Mouse (Mus musculus): ENCODE data around the gene Zfp574. TPM values are rescaled to one million over a fixed set of nuclear protein-coding genes. Genes with fewer than 3 reads are reported as not detected.

Gene Zfp574
- polyA plus RNA-seq, 1 experiment from 2014 or later, result 15.4 TPM

DNA sequence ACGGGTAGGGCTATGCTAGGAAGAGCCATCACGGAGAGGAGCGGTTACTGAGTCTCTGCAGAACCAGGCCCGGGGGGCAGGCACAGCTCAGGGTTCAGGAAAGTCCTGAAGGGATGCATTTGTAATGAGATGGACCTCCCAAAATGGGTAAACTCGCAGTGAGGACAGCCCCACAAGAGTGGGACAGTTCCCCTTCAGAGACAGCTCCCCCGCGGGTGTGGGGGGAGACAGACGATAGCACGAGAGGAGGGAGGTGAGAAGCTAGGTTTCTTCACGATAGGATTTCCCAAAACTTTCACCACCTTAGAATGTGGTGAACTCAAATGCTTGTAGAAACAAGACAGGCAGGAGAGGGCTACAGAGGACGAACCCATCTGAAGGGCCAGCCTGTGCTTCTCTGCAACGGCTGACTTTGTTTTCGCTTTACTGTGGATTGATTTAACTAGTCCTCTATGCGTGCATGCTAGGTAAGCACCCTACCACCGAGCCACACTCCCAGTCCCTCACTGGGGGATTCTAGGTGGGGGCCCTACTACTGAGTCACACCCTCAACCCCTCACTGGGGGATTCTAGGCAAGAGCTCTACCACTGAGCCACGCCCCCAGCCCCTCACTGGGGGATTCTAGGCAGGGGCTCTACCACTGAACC is 40.7 kb downstream of the Zfp574 start:
- ATAC-seq (replicated peaks; ENCODE audit: insufficient number of reproducible peaks, insufficient read depth, low FRiP score, low read depth), result no peak
- 78% methylated on average over 16 of the region's 16 CpGs for WGBS
- H3K4me3 ChIP-seq, result no peak overlapping the region
- no peak overlapping the region for H3K27ac ChIP-seq
- no peak overlapping the region for H3K9ac ChIP-seq
- H3K36me3 ChIP-seq, result no peaks in the 10 kb centered on the region
- H3K4me2 ChIP-seq, result no peak overlapping the region
- no peaks in the 10 kb centered on the region for H3K9me3 ChIP-seq (replicated peaks)
- H3K4me1 ChIP-seq (replicated peaks), result no peaks in the 10 kb centered on the region
- peaks cover 14% of the 10 kb centered on the region for H3K27me3 ChIP-seq

DNA sequence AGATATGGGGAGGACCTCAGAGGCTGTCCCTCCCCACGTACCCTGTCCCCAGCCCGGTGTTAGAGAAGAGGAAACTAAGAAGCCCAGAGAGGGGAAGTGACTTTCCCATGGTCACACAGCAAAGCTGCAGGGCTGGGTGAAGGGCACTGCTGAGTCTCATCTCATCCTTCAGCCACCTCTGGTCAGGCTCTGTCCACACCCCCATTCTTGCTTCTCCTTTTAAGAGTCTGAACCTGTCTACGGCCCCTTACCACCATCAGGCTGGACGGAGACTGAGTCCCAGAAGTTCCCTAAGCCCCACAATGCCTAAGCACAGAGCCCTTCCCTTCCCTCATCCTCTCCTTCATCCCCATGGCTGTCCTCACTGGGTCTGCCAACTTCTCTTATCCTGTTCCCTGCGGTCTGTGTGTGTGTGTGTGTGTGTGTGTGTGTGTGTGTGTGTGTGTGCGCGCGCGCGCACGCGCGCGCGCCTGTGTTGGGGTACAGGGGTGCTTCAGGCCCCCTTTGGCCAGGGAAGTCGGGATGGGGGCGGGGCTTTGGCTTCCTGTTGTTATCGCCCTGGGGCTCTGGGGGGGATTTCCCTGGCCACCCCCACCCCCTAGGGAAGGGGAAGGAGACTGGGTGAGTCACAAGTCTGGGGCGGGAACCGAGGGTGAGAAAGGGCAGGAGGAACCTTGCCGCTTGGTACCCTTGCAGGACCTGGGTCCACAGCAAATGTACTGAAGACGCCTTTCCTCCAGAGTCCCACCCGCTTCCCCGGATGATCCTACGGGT is 47.9 kb downstream of the Zfp574 start:
- peaks cover 4% of the 10 kb centered on the region; the same call in 1 of the 2 replicates for H3K4me1 ChIP-seq (replicated peaks)
- H3K9me3 ChIP-seq (replicated peaks), result no peaks in the 10 kb centered on the region
- H3K27me3 ChIP-seq, result peaks cover 14% of the 10 kb centered on the region
- H3K4me3 ChIP-seq, result no peak overlapping the region
- no peak overlapping the region for H3K4me2 ChIP-seq
- no peaks in the 10 kb centered on the region for H3K36me3 ChIP-seq
- no peak overlapping the region for H3K9ac ChIP-seq
- ATAC-seq (replicated peaks; ENCODE audit: insufficient number of reproducible peaks, insufficient read depth, low FRiP score, low read depth), result no peak
- no peak overlapping the region for H3K27ac ChIP-seq
- 57% methylated on average over 24 of the region's 25 CpGs for WGBS

DNA sequence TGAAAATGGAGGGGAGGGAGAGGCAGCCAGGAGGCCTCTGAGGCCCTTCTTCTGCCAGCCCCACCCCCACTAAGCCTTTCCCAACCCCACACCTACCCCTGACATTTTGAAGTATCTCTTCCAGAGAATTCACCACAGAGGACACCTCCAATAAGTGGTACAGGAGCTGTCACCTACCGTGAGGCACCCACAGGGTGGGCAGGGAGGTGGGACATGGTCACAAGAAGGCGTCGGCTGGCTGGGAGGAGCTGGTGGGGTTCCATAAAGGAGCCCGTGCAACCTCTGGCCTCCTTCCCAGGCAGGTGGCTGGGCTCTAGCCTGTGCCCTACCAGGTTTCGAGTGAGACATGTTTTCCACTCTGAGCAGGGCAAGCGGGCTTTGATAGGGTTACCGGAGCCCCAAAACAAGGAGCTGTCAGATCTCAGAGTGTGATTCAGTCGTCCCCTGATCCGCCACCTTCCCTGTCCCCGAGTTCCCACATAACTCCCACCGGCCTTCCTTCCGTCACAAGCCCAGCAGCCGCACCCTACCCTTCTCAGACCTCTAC is 48.9 kb downstream of the Zfp574 start:
- Histone ChIP-seq H3K4me3 (no peak overlapping the region), H3K27me3 (peaks cover 7% of the 10 kb centered on the region; the same call in 1 of the 2 replicates), H3K9me3 (replicated peaks) (no peaks in the 10 kb centered on the region), H3K36me3 (no peaks in the 10 kb centered on the region), H3K4me2 (no peak overlapping the region), H3K4me1 (replicated peaks) (peaks cover 4% of the 10 kb centered on the region; the same call in 1 of the 2 replicates), H3K27ac (no peak overlapping the region), H3K9ac (no peak overlapping the region)
- WGBS, result 58% methylated on average over 13 of the region's 13 CpGs
- ATAC-seq (replicated peaks; ENCODE audit: insufficient number of reproducible peaks, insufficient read depth, low FRiP score, low read depth), result no peak

DNA sequence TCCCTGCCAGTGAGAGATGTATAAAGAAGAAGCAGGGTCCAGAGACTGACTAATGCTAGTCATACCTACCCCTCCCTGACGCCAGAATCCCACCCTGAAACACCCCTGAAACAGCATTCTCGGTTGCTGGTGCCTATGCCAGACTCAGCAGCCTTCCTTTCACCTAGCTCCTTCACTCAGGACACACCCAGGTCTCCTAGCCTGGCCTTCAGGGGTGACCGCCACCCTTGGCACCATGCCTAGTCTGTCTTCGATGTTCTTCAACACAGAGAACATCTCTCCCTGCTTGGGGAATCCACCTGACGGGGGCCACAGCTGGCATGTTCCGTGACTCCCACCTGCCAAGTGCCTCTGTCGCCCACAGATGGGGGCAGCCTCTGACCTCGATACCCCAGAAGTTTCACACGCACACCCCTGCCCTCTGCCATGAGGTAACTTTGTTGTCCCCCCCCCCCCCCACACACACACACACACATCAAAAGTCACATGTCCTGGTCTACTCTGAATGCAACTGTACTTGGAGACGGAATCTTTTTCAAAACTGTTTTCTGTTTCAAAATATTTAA is 53.4 kb downstream of the Zfp574 start:
- ATAC-seq (replicated peaks; ENCODE audit: insufficient number of reproducible peaks, insufficient read depth, low FRiP score, low read depth), result no peak
- Histone ChIP-seq H3K4me2 (no peak overlapping the region), H3K9ac (no peak overlapping the region), H3K36me3 (no peaks in the 10 kb centered on the region), H3K9me3 (replicated peaks) (no peaks in the 10 kb centered on the region), H3K27me3 (peaks cover 15% of the 10 kb centered on the region), H3K4me3 (no peak overlapping the region), H3K4me1 (replicated peaks) (no peaks in the 10 kb centered on the region), H3K27ac (no peak overlapping the region)
- 64% methylated on average over 10 of the region's 10 CpGs for WGBS

DNA sequence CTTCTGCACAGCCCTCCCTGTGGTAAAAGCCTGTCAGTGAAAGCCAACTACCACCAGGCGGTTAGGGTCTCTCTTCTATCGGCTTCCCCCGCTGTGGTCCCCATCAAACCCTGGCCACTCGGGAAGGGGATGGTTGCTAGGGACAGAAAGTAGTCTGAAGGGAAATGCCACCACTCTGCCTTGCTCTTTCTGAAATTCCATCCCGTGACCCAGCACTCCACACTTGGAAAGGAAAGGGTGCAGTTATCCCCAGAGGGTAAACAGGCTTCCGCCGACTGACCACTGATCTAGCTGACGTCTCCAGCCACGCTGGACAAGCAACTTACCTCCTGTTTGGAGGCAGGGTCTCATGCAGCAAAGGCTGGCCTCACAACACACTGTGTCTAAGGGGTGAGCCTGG is 55.6 kb downstream of the Zfp574 start:
- 61% methylated on average over 9 of the region's 9 CpGs for WGBS
- H3K36me3 ChIP-seq, result no peaks in the 10 kb centered on the region
- H3K9me3 ChIP-seq (replicated peaks), result no peaks in the 10 kb centered on the region
- ATAC-seq (replicated peaks; ENCODE audit: insufficient number of reproducible peaks, insufficient read depth, low FRiP score, low read depth), result no peak
- no peak overlapping the region for H3K4me2 ChIP-seq
- peaks cover 30% of the 10 kb centered on the region for H3K27me3 ChIP-seq
- 0 out of 2 replicates have a peak, but pooled peaks cover 2% of the 10 kb centered on the region for H3K4me1 ChIP-seq (replicated peaks)
- no peak overlapping the region for H3K27ac ChIP-seq
- H3K4me3 ChIP-seq, result no peak overlapping the region
- no peak overlapping the region for H3K9ac ChIP-seq

DNA sequence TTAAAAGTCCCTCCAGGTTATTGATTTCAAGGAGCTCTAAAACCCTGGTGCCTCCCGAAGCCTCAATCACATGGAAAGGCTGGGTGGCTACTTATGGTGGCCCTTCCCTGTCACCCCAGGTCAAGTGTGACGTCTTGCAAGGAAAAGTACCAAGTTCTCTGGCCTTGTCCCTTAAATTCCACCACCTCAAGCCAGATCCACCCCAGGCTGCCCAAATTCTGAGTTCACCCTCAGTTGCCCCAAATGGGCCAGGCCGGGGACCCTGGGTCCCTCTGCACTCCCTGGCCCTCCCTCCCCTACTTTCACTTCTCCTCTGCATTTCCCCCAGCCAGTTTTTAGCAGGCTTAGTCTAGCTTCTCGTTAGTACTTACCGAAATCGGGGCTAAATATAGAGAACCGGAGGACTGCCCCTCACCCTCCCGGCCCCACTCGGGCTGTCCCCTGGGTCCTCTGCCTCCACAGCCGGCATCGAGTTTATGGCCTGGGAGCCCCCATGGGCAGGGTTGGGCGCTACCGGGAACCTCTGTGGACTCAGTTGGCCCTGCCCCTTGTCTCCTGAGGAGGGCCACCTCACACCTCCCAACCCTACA is 57.1 kb downstream of the Zfp574 start:
- no peak for ATAC-seq (replicated peaks; ENCODE audit: insufficient number of reproducible peaks, insufficient read depth, low FRiP score, low read depth)
- no peak overlapping the region for H3K4me2 ChIP-seq
- peaks cover 45% of the 10 kb centered on the region for H3K27me3 ChIP-seq
- H3K4me1 ChIP-seq (replicated peaks), result peaks cover 5% of the 10 kb centered on the region
- no peaks in the 10 kb centered on the region for H3K9me3 ChIP-seq (replicated peaks)
- H3K36me3 ChIP-seq, result no peaks in the 10 kb centered on the region
- no peak overlapping the region for H3K4me3 ChIP-seq
- WGBS, result 36% methylated on average over 13 of the region's 13 CpGs
- H3K27ac ChIP-seq, result no peak overlapping the region
- H3K9ac ChIP-seq, result no peak overlapping the region

DNA sequence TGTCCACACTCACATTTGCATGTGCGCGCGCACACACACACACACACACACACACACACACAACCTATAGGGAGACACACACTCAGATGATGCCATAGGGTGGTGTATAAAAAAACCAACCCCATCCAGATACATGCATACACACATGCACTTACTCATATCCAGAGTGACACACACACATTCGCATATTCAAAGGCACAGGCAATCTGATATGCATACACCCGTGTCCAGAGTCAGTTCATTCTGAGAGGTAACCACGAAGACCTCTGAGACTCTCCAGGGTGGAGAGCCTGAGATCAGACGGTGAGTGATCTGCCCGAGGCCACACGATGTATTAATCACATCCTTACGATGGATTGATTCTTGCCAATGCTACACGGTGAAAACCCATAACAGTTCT is 58.2 kb downstream of the Zfp574 start:
- Histone ChIP-seq H3K4me3 (no peak overlapping the region), H3K4me1 (replicated peaks) (peaks cover 5% of the 10 kb centered on the region), H3K9ac (no peak overlapping the region), H3K27ac (no peak overlapping the region), H3K4me2 (no peak overlapping the region), H3K9me3 (replicated peaks) (no peaks in the 10 kb centered on the region), H3K36me3 (no peaks in the 10 kb centered on the region), H3K27me3 (peaks cover 56% of the 10 kb centered on the region)
- no peak for ATAC-seq (replicated peaks; ENCODE audit: insufficient number of reproducible peaks, insufficient read depth, low FRiP score, low read depth)
- WGBS, result 80% methylated on average over 11 of the region's 11 CpGs

DNA sequence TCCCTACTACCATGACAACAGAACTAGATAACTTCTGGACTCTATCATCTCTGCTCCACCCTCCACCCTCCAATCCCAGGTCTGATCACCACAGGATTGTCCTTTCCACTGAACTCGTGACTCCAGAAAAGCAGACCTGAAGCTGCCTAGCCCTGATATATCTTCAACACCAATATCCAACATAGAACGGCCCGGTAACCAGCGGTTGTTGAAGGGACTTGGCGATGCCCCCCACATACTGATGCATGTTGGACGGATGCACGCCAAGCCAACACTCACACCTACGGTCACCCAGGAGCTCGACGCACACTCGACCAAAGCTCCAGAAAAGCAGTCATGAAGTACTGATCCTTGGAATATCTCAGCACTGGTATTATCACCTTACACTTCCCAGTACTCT is 58.9 kb downstream of the Zfp574 start:
- H3K4me1 ChIP-seq (replicated peaks), result peaks cover 5% of the 10 kb centered on the region
- peaks cover 60% of the 10 kb centered on the region for H3K27me3 ChIP-seq
- no peak for ATAC-seq (replicated peaks; ENCODE audit: insufficient number of reproducible peaks, insufficient read depth, low FRiP score, low read depth)
- H3K4me2 ChIP-seq, result no peak overlapping the region
- 87% methylated on average over 11 of the region's 11 CpGs for WGBS
- no peak overlapping the region for H3K27ac ChIP-seq
- H3K36me3 ChIP-seq, result no peaks in the 10 kb centered on the region
- no peak overlapping the region for H3K9ac ChIP-seq
- no peaks in the 10 kb centered on the region for H3K9me3 ChIP-seq (replicated peaks)
- no peak overlapping the region for H3K4me3 ChIP-seq

DNA sequence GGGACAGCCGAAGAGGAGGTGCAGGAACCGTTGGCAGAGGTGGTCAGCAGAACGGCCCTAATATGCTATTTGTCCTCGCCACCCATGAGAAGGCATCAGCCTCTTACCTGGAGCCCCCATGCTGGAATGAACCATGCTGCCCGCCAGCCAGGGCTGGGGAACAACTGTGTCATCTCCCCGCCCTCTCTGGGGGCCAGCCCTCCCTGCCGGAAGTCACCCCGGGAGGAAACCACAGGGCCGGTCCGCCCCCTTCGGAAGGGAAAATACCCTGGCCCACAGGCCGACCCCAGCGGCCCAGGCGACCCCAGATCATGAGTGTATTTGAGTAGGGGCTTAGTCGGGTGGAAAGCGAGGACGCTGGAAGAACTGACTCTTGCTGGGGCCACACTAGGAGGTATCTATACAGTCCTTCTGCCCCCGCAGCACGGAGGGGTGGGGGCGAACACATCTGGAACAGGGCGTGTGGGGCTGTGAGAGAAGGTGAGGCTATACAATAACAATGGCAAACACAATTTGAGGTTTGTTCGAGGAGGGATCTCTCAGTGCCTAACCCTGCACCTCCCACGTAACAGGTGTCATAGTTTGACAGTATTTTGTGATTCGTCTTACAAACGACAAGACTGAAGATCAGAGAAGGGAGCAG is 60.1 kb downstream of the Zfp574 start:
- no peaks in the 10 kb centered on the region for H3K9me3 ChIP-seq (replicated peaks)
- H3K36me3 ChIP-seq, result no peaks in the 10 kb centered on the region
- H3K27ac ChIP-seq, result no peak overlapping the region
- H3K4me3 ChIP-seq, result peak overlapping the region; percentile 24; the same call in 1 of the 2 replicates
- 8% methylated on average over 25 of the region's 25 CpGs for WGBS
- H3K9ac ChIP-seq, result no peak overlapping the region
- H3K27me3 ChIP-seq, result peaks cover 60% of the 10 kb centered on the region
- H3K4me1 ChIP-seq (replicated peaks), result peaks cover 5% of the 10 kb centered on the region
- peak overlapping the region; percentile 32; the same call in 1 of the 2 replicates for H3K4me2 ChIP-seq
- ATAC-seq (replicated peaks; ENCODE audit: insufficient number of reproducible peaks, insufficient read depth, low FRiP score, low read depth), result no peak

Data from heart, embryonic 15.5 days (tissue).